In the genomic region with DNA sequence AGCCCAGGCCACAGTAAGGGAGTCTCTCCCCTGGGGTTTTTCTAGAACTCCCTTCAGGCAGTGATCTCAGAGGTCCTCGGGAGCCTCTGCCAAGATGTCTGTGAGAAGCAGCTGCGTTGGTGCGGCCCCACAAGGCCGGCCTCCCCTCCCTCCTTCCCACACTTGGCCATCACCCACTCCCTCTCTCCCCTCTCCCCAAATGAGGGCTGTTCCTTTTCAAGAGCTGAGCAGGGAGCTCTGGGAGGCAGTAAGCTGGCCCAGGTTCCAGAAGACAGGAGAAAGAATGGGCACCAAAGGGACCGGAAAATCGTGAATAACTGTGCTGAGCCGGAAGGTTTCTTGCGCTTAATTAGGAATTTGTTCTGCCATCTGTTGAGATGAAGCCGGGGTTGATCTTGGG, we compare ENCODE assay signal across 9 mouse cellular contexts. TPM values are rescaled to one million over a fixed set of nuclear protein-coding genes. Genes with fewer than 3 reads are reported as not detected.
DNase-seq lines count a peak whose midpoint lies in the region; ATAC-seq lines count a peak whose summit lies in the region.
"Had no signal": no experiment of that assay in that cellular context is flagged by ENCODE, and none has a peak within 500 bp of the region (broad histone marks: within the 10 kb centered on the region; RNA-seq: fewer than 3 reads in every experiment).

No protein-coding gene starts in this region.

- H3K4me3 ChIP-seq in hindbrain, embryonic 13.5 days: no peak overlapping the region
- H3K4me3 ChIP-seq in hindbrain, embryonic 14.5 days (replicated peaks; ENCODE audit: low read length): no peak overlapping the region
- no peak overlapping the region for H3K4me3 ChIP-seq in midbrain, embryonic 10.5 days
- no peak overlapping the region for H3K4me3 ChIP-seq in midbrain, embryonic 11.5 days (ENCODE audit: low read depth, low read length)
- no peak overlapping the region for H3K4me3 ChIP-seq in embryonic facial prominence, embryonic 12.5 days
- no peak overlapping the region for H3K4me3 ChIP-seq in midbrain, embryonic 14.5 days (replicated peaks; ENCODE audit: low read depth, low read length)

- 22% methylated on average over 9 of the region's 9 CpGs for WGBS in hindbrain, embryonic 13.5 days
- WGBS in hindbrain, embryonic 14.5 days: 30% methylated on average over 9 of the region's 9 CpGs
- WGBS in midbrain, embryonic 10.5 days: 69% methylated on average over 9 of the region's 9 CpGs
- WGBS in midbrain, embryonic 11.5 days: 55% methylated on average over 9 of the region's 9 CpGs
- WGBS in embryonic facial prominence, embryonic 12.5 days: 53% methylated on average over 9 of the region's 9 CpGs
- WGBS in midbrain, embryonic 14.5 days: 23% methylated on average over 9 of the region's 9 CpGs

- peak overlapping the region; percentile 60 for H3K27ac ChIP-seq in hindbrain, embryonic 13.5 days
- no peak overlapping the region for H3K27ac ChIP-seq in hindbrain, embryonic 14.5 days
- H3K27ac ChIP-seq in midbrain, embryonic 10.5 days (replicated peaks): peak overlapping the region; percentile 52; the same call in 1 of the 2 replicates
- H3K27ac ChIP-seq in midbrain, embryonic 11.5 days (ENCODE audit: low read depth, low read length): no peak overlapping the region
- 0 out of 2 replicates have a peak overlapping the region, but pooled peaks have one; percentile 3 for H3K27ac ChIP-seq in embryonic facial prominence, embryonic 12.5 days
- peak overlapping the region; percentile 15; the same call in 1 of the 2 replicates for H3K27ac ChIP-seq in midbrain, embryonic 14.5 days (replicated peaks; ENCODE audit: low read depth, low read length)

- no peak overlapping the region for H3K9ac ChIP-seq in hindbrain, embryonic 13.5 days
- H3K9ac ChIP-seq in hindbrain, embryonic 14.5 days: no peak overlapping the region
- no peak overlapping the region for H3K9ac ChIP-seq in midbrain, embryonic 11.5 days (ENCODE audit: low read length)
- no peak overlapping the region for H3K9ac ChIP-seq in embryonic facial prominence, embryonic 12.5 days
- H3K9ac ChIP-seq in midbrain, embryonic 14.5 days (replicated peaks; ENCODE audit: low read length): no peak overlapping the region

- peaks cover 27% of the 10 kb centered on the region for H3K27me3 ChIP-seq in hindbrain, embryonic 13.5 days
- no peaks in the 10 kb centered on the region for H3K27me3 ChIP-seq in hindbrain, embryonic 14.5 days (ENCODE audit: control insufficient read depth, insufficient read depth, low read length)
- H3K27me3 ChIP-seq in midbrain, embryonic 10.5 days (ENCODE audit: low read depth, poor library complexity, severe bottlenecking): peaks cover 45% of the 10 kb centered on the region
- no peaks in the 10 kb centered on the region for H3K27me3 ChIP-seq in midbrain, embryonic 11.5 days (ENCODE audit: control insufficient read depth, insufficient read depth, low read length)
- peaks cover 18% of the 10 kb centered on the region for H3K27me3 ChIP-seq in embryonic facial prominence, embryonic 12.5 days
- no peaks in the 10 kb centered on the region for H3K27me3 ChIP-seq in midbrain, embryonic 14.5 days (ENCODE audit: control insufficient read depth, insufficient read depth, low read length)

- no peaks in the 10 kb centered on the region for H3K36me3 ChIP-seq in hindbrain, embryonic 13.5 days
- no peaks in the 10 kb centered on the region for H3K36me3 ChIP-seq in hindbrain, embryonic 14.5 days (replicated peaks; ENCODE audit: control insufficient read depth, insufficient read depth)
- no peaks in the 10 kb centered on the region for H3K36me3 ChIP-seq in midbrain, embryonic 10.5 days
- no peaks in the 10 kb centered on the region for H3K36me3 ChIP-seq in midbrain, embryonic 11.5 days (ENCODE audit: control insufficient read depth, insufficient read depth, low read length)
- H3K36me3 ChIP-seq in embryonic facial prominence, embryonic 12.5 days: no peaks in the 10 kb centered on the region
- H3K36me3 ChIP-seq in midbrain, embryonic 14.5 days (ENCODE audit: control insufficient read depth, insufficient read depth, low read length): 0 out of 2 replicates have a peak, but pooled peaks cover 3% of the 10 kb centered on the region

- no peak for ATAC-seq in hindbrain, embryonic 13.5 days (ENCODE audit: low FRiP score)
- ATAC-seq in hindbrain, embryonic 14.5 days (ENCODE audit: low FRiP score): no peak
- no peak for ATAC-seq in midbrain, embryonic 11.5 days (ENCODE audit: low FRiP score)
- ATAC-seq in embryonic facial prominence, embryonic 12.5 days (ENCODE audit: insufficient number of reproducible peaks, insufficient read depth, low FRiP score, low TSS enrichment): no peak
- ATAC-seq in midbrain, embryonic 14.5 days (ENCODE audit: low FRiP score, low TSS enrichment): no peak

- no peak overlapping the region for H3K4me2 ChIP-seq in hindbrain, embryonic 13.5 days
- no peak overlapping the region for H3K4me2 ChIP-seq in hindbrain, embryonic 14.5 days (replicated peaks)
- no peak overlapping the region for H3K4me2 ChIP-seq in midbrain, embryonic 11.5 days
- H3K4me2 ChIP-seq in embryonic facial prominence, embryonic 12.5 days (replicated peaks): no peak overlapping the region
- H3K4me2 ChIP-seq in midbrain, embryonic 14.5 days (ENCODE audit: low read length): no peak overlapping the region

- peaks cover 94% of the 10 kb centered on the region for H3K4me1 ChIP-seq in hindbrain, embryonic 13.5 days (replicated peaks)
- peaks cover 64% of the 10 kb centered on the region for H3K4me1 ChIP-seq in hindbrain, embryonic 14.5 days (replicated peaks; ENCODE audit: control insufficient read depth, insufficient read depth, low read length)
- H3K4me1 ChIP-seq in midbrain, embryonic 10.5 days: peaks cover 89% of the 10 kb centered on the region
- H3K4me1 ChIP-seq in midbrain, embryonic 11.5 days (ENCODE audit: control insufficient read depth, insufficient read depth, low read length): peaks cover 44% of the 10 kb centered on the region
- peaks cover 38% of the 10 kb centered on the region for H3K4me1 ChIP-seq in embryonic facial prominence, embryonic 12.5 days
- H3K4me1 ChIP-seq in midbrain, embryonic 14.5 days (ENCODE audit: control insufficient read depth, insufficient read depth, low read length): peaks cover 53% of the 10 kb centered on the region

- no peaks in the 10 kb centered on the region for H3K9me3 ChIP-seq in hindbrain, embryonic 13.5 days
- no peaks in the 10 kb centered on the region for H3K9me3 ChIP-seq in hindbrain, embryonic 14.5 days (ENCODE audit: control insufficient read depth, low read length)
- no peaks in the 10 kb centered on the region for H3K9me3 ChIP-seq in midbrain, embryonic 10.5 days (replicated peaks)
- H3K9me3 ChIP-seq in midbrain, embryonic 11.5 days (ENCODE audit: control insufficient read depth, low read length): no peaks in the 10 kb centered on the region
- no peaks in the 10 kb centered on the region for H3K9me3 ChIP-seq in embryonic facial prominence, embryonic 12.5 days
- H3K9me3 ChIP-seq in midbrain, embryonic 14.5 days (ENCODE audit: control insufficient read depth, low read length): no peaks in the 10 kb centered on the region
- H3K9me3 ChIP-seq: G1E had no signal

- no peak for DNase-seq in hindbrain, embryonic 14.5 days (ENCODE audit: low spot score)
- no peak for DNase-seq in midbrain, embryonic 10.5 days (ENCODE audit: low spot score)
- DNase-seq in midbrain, embryonic 11.5 days (ENCODE audit: low spot score, missing footprints): no peak
- DNase-seq in midbrain, embryonic 14.5 days: peak; percentile 55
- no peak for DNase-seq in embryo, embryonic 9.5 days (ENCODE audit: extremely low spot score)
- DNase-seq in frontal cortex, postnatal 25 days (ENCODE audit: low spot score in 2 of 2): no peak

RNA-seq across cellular contexts. Expression of a gene that starts 35.1 kb away (rescaled TPM):
- polyA plus RNA-seq in hindbrain, embryonic 13.5 days (2015; fragmentation: Nextera tagmentation; extraction: Ambion mirVana): 0.22 TPM in 2 replicates
- polyA plus RNA-seq in hindbrain, embryonic 14.5 days (2014; fragmentation: Nextera tagmentation; extraction: Ambion mirVana): 0.33 and 0.35 TPM in 2 replicates
- 0.02 and 0.06 TPM in 2 replicates for polyA plus RNA-seq in midbrain, embryonic 10.5 days (2016; fragmentation: Nextera tagmentation; extraction: Ambion mirVana)
- 0.04 and 0.18 TPM in 2 replicates for polyA plus RNA-seq in midbrain, embryonic 11.5 days (2014; fragmentation: Nextera tagmentation; extraction: Ambion mirVana)
- 0.06 TPM in 1 of 2 replicates, not detected in the other for polyA plus RNA-seq in embryonic facial prominence, embryonic 12.5 days (2016; fragmentation: Nextera tagmentation; extraction: Ambion mirVana)
- polyA plus RNA-seq in midbrain, embryonic 14.5 days (2014; fragmentation: Nextera tagmentation; extraction: Ambion mirVana): 0.12 and 0.49 TPM in 2 replicates
- polyA plus RNA-seq: G1E had no signal

RNA-seq across cellular contexts. Expression of a gene that starts 44.3 kb away (rescaled TPM):
- polyA plus RNA-seq in hindbrain, embryonic 13.5 days (2015; fragmentation: Nextera tagmentation; extraction: Ambion mirVana): 21.5 and 22.0 TPM in 2 replicates
- 18.2 and 20.0 TPM in 2 replicates for polyA plus RNA-seq in hindbrain, embryonic 14.5 days (2014; fragmentation: Nextera tagmentation; extraction: Ambion mirVana)
- 17.8 and 19.5 TPM in 2 replicates for polyA plus RNA-seq in midbrain, embryonic 10.5 days (2016; fragmentation: Nextera tagmentation; extraction: Ambion mirVana)
- 17.7 and 19.2 TPM in 2 replicates for polyA plus RNA-seq in midbrain, embryonic 11.5 days (2014; fragmentation: Nextera tagmentation; extraction: Ambion mirVana)
- 21.8 and 23.7 TPM in 2 replicates for polyA plus RNA-seq in embryonic facial prominence, embryonic 12.5 days (2016; fragmentation: Nextera tagmentation; extraction: Ambion mirVana)
- 17.4 and 21.2 TPM in 2 replicates for polyA plus RNA-seq in midbrain, embryonic 14.5 days (2014; fragmentation: Nextera tagmentation; extraction: Ambion mirVana)

RNA-seq across cellular contexts. Expression of a gene that starts 44.6 kb away (rescaled TPM):
- polyA plus RNA-seq in hindbrain, embryonic 13.5 days (2015; fragmentation: Nextera tagmentation; extraction: Ambion mirVana): 11.2 and 12.1 TPM in 2 replicates
- polyA plus RNA-seq in hindbrain, embryonic 14.5 days (2014; fragmentation: Nextera tagmentation; extraction: Ambion mirVana): 10.7 and 11.7 TPM in 2 replicates
- 7.1 and 11.3 TPM in 2 replicates for polyA plus RNA-seq in midbrain, embryonic 10.5 days (2016; fragmentation: Nextera tagmentation; extraction: Ambion mirVana)
- 6.2 and 9.2 TPM in 2 replicates for polyA plus RNA-seq in midbrain, embryonic 11.5 days (2014; fragmentation: Nextera tagmentation; extraction: Ambion mirVana)
- 10.1 and 13.4 TPM in 2 replicates for polyA plus RNA-seq in embryonic facial prominence, embryonic 12.5 days (2016; fragmentation: Nextera tagmentation; extraction: Ambion mirVana)
- 10.9 and 14.9 TPM in 2 replicates for polyA plus RNA-seq in midbrain, embryonic 14.5 days (2014; fragmentation: Nextera tagmentation; extraction: Ambion mirVana)

RNA-seq across cellular contexts. Expression of a gene that starts 44.9 kb away (rescaled TPM):
- polyA plus RNA-seq in hindbrain, embryonic 13.5 days (2015; fragmentation: Nextera tagmentation; extraction: Ambion mirVana): 18.1 and 20.8 TPM in 2 replicates
- polyA plus RNA-seq in hindbrain, embryonic 14.5 days (2014; fragmentation: Nextera tagmentation; extraction: Ambion mirVana): 15.2 TPM in 2 replicates
- polyA plus RNA-seq in midbrain, embryonic 10.5 days (2016; fragmentation: Nextera tagmentation; extraction: Ambion mirVana): 16.7 and 19.8 TPM in 2 replicates
- 11.2 and 12.7 TPM in 2 replicates for polyA plus RNA-seq in midbrain, embryonic 11.5 days (2014; fragmentation: Nextera tagmentation; extraction: Ambion mirVana)
- 14.6 and 17.3 TPM in 2 replicates for polyA plus RNA-seq in embryonic facial prominence, embryonic 12.5 days (2016; fragmentation: Nextera tagmentation; extraction: Ambion mirVana)
- polyA plus RNA-seq in midbrain, embryonic 14.5 days (2014; fragmentation: Nextera tagmentation; extraction: Ambion mirVana): 15.0 and 15.9 TPM in 2 replicates

Comparison
In these comparisons a context has a peak if more than half of its experiments do, and no peak if none do; other contexts are left out.
1. H3K27ac ChIP-seq: peak in hindbrain, embryonic 13.5 days (single experiment), midbrain, embryonic 10.5 days (single experiment), embryonic facial prominence, embryonic 12.5 days (single experiment) and midbrain, embryonic 14.5 days (single experiment); none in hindbrain, embryonic 14.5 days (single experiment) and midbrain, embryonic 11.5 days (single experiment).